Mouse (Mus musculus): ENCODE results near the gene Rnf121.

- TF ChIP-seq POLR2A (IDR thresholded peaks at IDR 0.05; ENCODE audit: low read depth, low read length): no peak
- no peak for TF ChIP-seq CTCF (IDR thresholded peaks at IDR 0.05; ENCODE audit: extremely low read depth, insufficient read depth, insufficient read length, insufficient replicate concordance)
Measured at GRCm38 (mm10) chr7:102102696-102103095, 37.4 kb upstream of the Rnf121 start.

Measured in spleen, adult 2 months (tissue).